Mouse (Mus musculus) macrophage (primary cell): Measurements from ENCODE around the gene Olfr693. TPM values are rescaled to one million over a fixed set of nuclear protein-coding genes. Genes with fewer than 3 reads are reported as not detected.

Experiments used
- H3K27ac ChIP-seq: fragments of 350-480 bp; formaldehyde crosslinking; 2 replicates; pipeline ENCODE4 v1.9.0; 2021
- H3K36me3 ChIP-seq: fragments of 350-480 bp; formaldehyde crosslinking; 2 replicates; pipeline ENCODE4 v1.9.0; 2021; ENCODE audit errors: inconsistent target
- H3K4me3 ChIP-seq: fragments of 350-480 bp; formaldehyde crosslinking; 2 replicates; pipeline ENCODE4 v1.9.0; 2021; ENCODE audit errors: inconsistent target
- H3K79me2 ChIP-seq: fragments of 350-480 bp; formaldehyde crosslinking; 2 replicates; pipeline ENCODE4 v1.9.0; 2021; ENCODE audit errors: inconsistent target
- WGBS: methylation state at CpG from one replicate; pipeline ENCODE4 v1.1.7; 2026; ENCODE audit warnings: inconsistent platforms; ENCODE audit not compliant: missing documents; 5-methylcytosine and 5-hydroxymethylcytosine counted together
- polyA plus RNA-seq: library from polyadenylated mRNA; stranded (reverse); fragments of 250-400 nt; gene quantifications from 3 replicates; pipeline ENCODE4 v1.2.4, GENCODE M21; 2018; ENCODE audit warnings: inconsistent platforms

Gene Olfr693
- polyA plus RNA-seq, 1 experiment from 2014 or later = not detected

GRCm38 (mm10) chr7:106635560-106635959, 44.8 kb downstream of the Olfr693 start:
- Histone ChIP-seq H3K36me3 (peaks cover 22% of the 10 kb centered on the region), H3K27ac (no peak overlapping the region), H3K79me2 (peaks cover 11% of the 10 kb centered on the region; the same call in 1 of the 2 replicates), H3K4me3 (no peak overlapping the region)
- WGBS = 82% methylated on average over 4 of the region's 4 CpGs

Other genes with a start within 250 kb of the Olfr693 start
- not detected in 3 replicates for gene Olfr694, start 11.2 kb upstream of the Olfr693 start, polyA plus RNA-seq
- not detected in 3 replicates for gene Olfr695, start 35.8 kb upstream of the Olfr693 start, polyA plus RNA-seq
- not detected in 3 replicates for gene Olfr697, start 61.9 kb upstream of the Olfr693 start, polyA plus RNA-seq
- gene Olfr698, start 74.8 kb upstream of the Olfr693 start, polyA plus RNA-seq = not detected in 3 replicates
- not detected in 3 replicates for gene Olfr699, start 112.6 kb upstream of the Olfr693 start, polyA plus RNA-seq
- gene Olfr700, start 128.2 kb upstream of the Olfr693 start, polyA plus RNA-seq = not detected in 3 replicates
- not detected in 3 replicates for gene Olfr701, start 133.5 kb upstream of the Olfr693 start, polyA plus RNA-seq
- not detected in 3 replicates for gene Olfr702, start 153.3 kb upstream of the Olfr693 start, polyA plus RNA-seq
- gene Olfr703, start 162.8 kb upstream of the Olfr693 start, polyA plus RNA-seq = not detected in 3 replicates
- gene Olfr704, start 182.6 kb upstream of the Olfr693 start, polyA plus RNA-seq = not detected in 3 replicates
- not detected in 3 replicates for gene Olfr705, start 196.3 kb upstream of the Olfr693 start, polyA plus RNA-seq
- gene Olfr706, start 207.6 kb upstream of the Olfr693 start, polyA plus RNA-seq = not detected in 3 replicates
- not detected in 3 replicates for gene Olfr707, start 220.7 kb upstream of the Olfr693 start, polyA plus RNA-seq
- not detected in 3 replicates for gene Olfr1532-ps1, start 227.4 kb upstream of the Olfr693 start, polyA plus RNA-seq